16 mouse cellular contexts compared by ENCODE assay signal in the genomic region with DNA sequence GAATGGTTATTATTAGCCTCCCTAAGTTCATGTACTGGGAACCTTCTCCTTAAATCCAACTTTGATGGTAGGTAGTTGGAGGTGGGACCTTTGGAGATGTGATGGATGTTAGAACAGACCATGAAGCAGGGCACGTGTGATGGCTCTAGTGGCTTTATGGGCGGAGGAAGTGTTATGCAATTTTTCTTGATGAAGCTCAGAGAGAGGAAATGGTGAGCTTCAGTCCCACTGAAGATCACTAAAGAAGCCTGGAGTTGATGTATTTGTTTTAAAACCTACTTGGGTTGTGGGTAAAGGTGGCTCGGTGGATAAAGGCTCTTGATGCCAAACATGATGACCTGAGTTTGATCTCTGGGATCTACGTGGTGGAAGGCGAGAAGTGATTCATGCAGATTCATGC.
"Had no signal": no experiment of that assay in that cellular context is flagged by ENCODE, and none has a peak within 500 bp of the region (broad histone marks: within the 10 kb centered on the region; RNA-seq: fewer than 3 reads in every experiment).

No protein-coding gene starts in this region.

- DNase-seq: gastrocnemius, adult 2 months; gastrocnemius, postnatal 10 days; gastrocnemius, postnatal 25 days; heart, adult 2 months; heart, postnatal 14 days; heart, postnatal 36 days; kidney, adult 11 months; kidney, adult 2 months; kidney, adult 9 months; kidney, postnatal 14 days; kidney, postnatal 36 days; layer of hippocampus, adult 9-11 months; layer of hippocampus, postnatal 36 days; liver had no signal

- ATAC-seq: hindbrain, postnatal 0 days; intestine, embryonic 16.5 days had no signal
